Mouse (Mus musculus): ENCODE measurements around the gene Aldh1a7. TPM values are rescaled to one million over a fixed set of nuclear protein-coding genes. Genes with fewer than 3 reads are reported as not detected.
"Not testable (repeated sequence)": the region's sequence is repeated elsewhere in the genome, so short reads cannot be mapped to it uniquely, and the experiment has no call there.

The Aldh1a7 gene
- total RNA-seq, 1 experiment from 2014 or later, result not detected

- ATAC-seq (replicated peaks; ENCODE audit: insufficient number of reproducible peaks, low FRiP score, low TSS enrichment, poor library complexity, severe bottlenecking), result no peak
These were observed 77.4 kb downstream of the Aldh1a7 start for GRCm38 (mm10) chr19:20650008-20650407.

- ATAC-seq (replicated peaks; ENCODE audit: insufficient number of reproducible peaks, low FRiP score, low TSS enrichment, poor library complexity, severe bottlenecking), result not testable (repeated sequence)
These were observed 79.9 kb downstream of the Aldh1a7 start for GRCm38 (mm10) chr19:20647496-20647895.

GRCm38 (mm10) chr19:20644346-20644745, 83.0 kb downstream of the Aldh1a7 start:
- no peak for ATAC-seq (replicated peaks; ENCODE audit: insufficient number of reproducible peaks, low FRiP score, low TSS enrichment, poor library complexity, severe bottlenecking)

Other genes starting within 250 kb of the Aldh1a7 start
- 7.9 to 14.9 TPM (median 8.8 TPM) in 3 replicates for gene Aldh1a1, start 234.8 kb downstream of the Aldh1a7 start, total RNA-seq (2017)
- 0.10 TPM in 1 of 3 replicates, not detected in the others for gene Tmc1, start 226.6 kb upstream of the Aldh1a7 start, total RNA-seq (2017)